Mouse (Mus musculus) neural tube, embryonic 13.5 days (tissue): ENCODE measurements at regions not wholly inside any gene's neighbourhood (a gene's known extent, or its start where the extent isn't known, plus 50 kb on each side); places are given as distances from the start of the nearest gene placed in this dataset.
A peak's percentile ranks its signal among the peaks of the same experiment; 100 is the strongest.

Experiments
- ATAC-seq: fragments of 200-750 bp; cut with Nextera tagmentation; 2 replicates; pipeline ENCODE4 v1.8.0; 2017; ENCODE audit warnings: low read depth, mild to moderate bottlenecking, moderate TSS enrichment, moderate library complexity
- H3K27ac ChIP-seq: fragments of 300-500 bp; sonication (generic); replicated peaks from 2 replicates; pipeline ENCODE4 v1.5.1; 2015; ENCODE audit warnings: moderate library complexity, mild to moderate bottlenecking, inconsistent platforms
- H3K27me3 ChIP-seq: fragments of 300-500 bp; sonication (generic); 2 replicates; pipeline ENCODE4 v1.6.1; 2015; ENCODE audit warnings: mild to moderate bottlenecking, inconsistent platforms
- H3K36me3 ChIP-seq: fragments of 300-500 bp; sonication (generic); 2 replicates; pipeline ENCODE4 v1.6.1; 2015; ENCODE audit warnings: mild to moderate bottlenecking, inconsistent platforms
- H3K4me1 ChIP-seq: fragments of 300-500 bp; sonication (generic); replicated peaks from 2 replicates; pipeline ENCODE4 v1.6.1; 2015; ENCODE audit warnings: inconsistent platforms
- H3K4me2 ChIP-seq: fragments of 300-500 bp; sonication (generic); 2 replicates; pipeline ENCODE4 v1.6.1; 2015; ENCODE audit warnings: inconsistent platforms, mild to moderate bottlenecking, moderate library complexity
- H3K4me3 ChIP-seq: fragments of 300-500 bp; sonication (generic); 2 replicates; pipeline ENCODE4 v1.5.1; 2015; ENCODE audit warnings: mild to moderate bottlenecking, inconsistent platforms
- H3K9ac ChIP-seq: fragments of 300-500 bp; sonication (generic); 2 replicates; pipeline ENCODE4 v1.6.1; 2015; ENCODE audit warnings: moderate library complexity, mild to moderate bottlenecking, inconsistent platforms
- H3K9me3 ChIP-seq: fragments of 300-500 bp; sonication (generic); 2 replicates; pipeline ENCODE4 v1.6.1; 2016; ENCODE audit warnings: inconsistent platforms
- WGBS: fragments of 180-500 bp; shearing (Covaris S2); methylation state at CpG from one replicate; pipeline ENCODE4 v1.1.7; 2015; 5-methylcytosine and 5-hydroxymethylcytosine counted together

DNA sequence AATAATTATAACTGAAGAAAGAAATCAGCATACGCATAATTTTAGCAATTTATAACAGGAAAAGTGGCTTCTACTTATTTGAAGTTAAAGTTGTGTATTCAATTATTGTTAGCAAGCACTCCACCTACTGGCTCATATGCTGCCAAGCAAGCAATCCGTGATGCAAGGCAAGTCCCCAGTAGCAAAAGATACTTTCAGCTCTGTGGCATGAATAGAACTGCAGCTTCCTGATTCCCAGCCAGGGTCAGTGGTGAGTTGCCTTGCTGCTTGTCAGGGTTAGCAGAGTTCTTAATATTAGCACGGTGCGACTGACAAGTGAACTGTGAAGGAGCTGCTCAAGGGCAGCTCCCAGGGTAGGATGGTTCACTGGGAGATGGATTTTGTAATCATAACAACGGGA, 566.8 kb downstream of the Gm43517 start:
- H3K27me3 ChIP-seq: no peaks in the 10 kb centered on the region
- no peak overlapping the region for H3K4me2 ChIP-seq
- H3K27ac ChIP-seq: no peak overlapping the region
- H3K4me3 ChIP-seq: no peak overlapping the region
- no peak for ATAC-seq
- H3K36me3 ChIP-seq: no peaks in the 10 kb centered on the region
- H3K4me1 ChIP-seq: 0 out of 2 replicates have a peak, but pooled peaks cover 1% of the 10 kb centered on the region
- H3K9ac ChIP-seq: no peak overlapping the region
- WGBS: 49% methylated on average over 5 of the region's 5 CpGs
- no peaks in the 10 kb centered on the region for H3K9me3 ChIP-seq

DNA sequence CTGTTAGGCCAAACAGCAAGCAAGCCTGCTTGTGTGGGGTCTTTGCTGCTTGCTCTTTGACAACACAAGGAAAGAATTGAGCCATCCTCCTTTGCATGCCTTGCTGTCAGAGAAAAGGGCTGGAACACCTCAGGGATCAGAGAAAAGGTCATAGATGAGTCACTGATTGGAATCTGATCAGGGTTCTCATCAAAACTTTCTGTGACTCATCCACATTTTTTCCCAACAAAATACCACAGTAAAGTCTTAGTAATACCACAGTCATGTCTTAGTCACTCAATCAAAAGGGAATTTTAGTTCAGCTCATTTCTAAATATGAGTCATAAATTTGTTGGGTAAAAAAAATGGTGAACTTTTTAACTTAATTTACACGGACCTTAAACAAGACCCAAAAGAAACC, 583.1 kb downstream of the Gm43517 start:
- H3K9ac ChIP-seq: no peak overlapping the region
- H3K4me1 ChIP-seq: no peaks in the 10 kb centered on the region
- H3K36me3 ChIP-seq: no peaks in the 10 kb centered on the region
- peaks cover 19% of the 10 kb centered on the region; the same call in 1 of the 2 replicates for H3K27me3 ChIP-seq
- H3K27ac ChIP-seq: no peak overlapping the region
- no peak overlapping the region for H3K4me2 ChIP-seq
- H3K4me3 ChIP-seq: no peak overlapping the region
- no peaks in the 10 kb centered on the region for H3K9me3 ChIP-seq
- WGBS: 88% methylated on average over 1 of the region's 1 CpGs
- no peak for ATAC-seq

DNA sequence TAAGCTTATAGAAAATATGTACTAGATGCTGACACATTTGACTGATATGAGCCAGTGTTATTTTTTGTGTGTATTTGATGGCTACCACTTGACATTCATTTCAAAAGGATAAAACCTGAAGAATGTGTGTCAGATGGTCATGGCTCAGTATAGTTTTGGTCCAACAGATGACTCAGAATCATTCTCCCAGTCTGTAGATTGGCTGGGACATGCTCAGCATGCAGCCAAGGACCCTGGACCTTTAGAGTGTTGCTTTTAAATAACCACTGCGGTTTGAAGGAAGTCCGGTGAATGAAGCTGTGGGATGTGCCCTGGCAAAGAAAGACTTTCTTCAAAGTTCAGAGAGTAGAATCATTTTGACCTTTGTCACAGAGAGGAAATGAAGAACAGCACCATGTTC, 584.6 kb downstream of the Gm43517 start:
- 29% methylated on average over 2 of the region's 2 CpGs for WGBS
- H3K9me3 ChIP-seq: no peaks in the 10 kb centered on the region
- H3K9ac ChIP-seq: no peak overlapping the region
- ATAC-seq: no peak
- no peak overlapping the region for H3K4me3 ChIP-seq
- H3K27me3 ChIP-seq: peaks cover 23% of the 10 kb centered on the region
- H3K4me2 ChIP-seq: no peak overlapping the region
- no peaks in the 10 kb centered on the region for H3K4me1 ChIP-seq
- no peak overlapping the region for H3K27ac ChIP-seq
- H3K36me3 ChIP-seq: no peaks in the 10 kb centered on the region

DNA sequence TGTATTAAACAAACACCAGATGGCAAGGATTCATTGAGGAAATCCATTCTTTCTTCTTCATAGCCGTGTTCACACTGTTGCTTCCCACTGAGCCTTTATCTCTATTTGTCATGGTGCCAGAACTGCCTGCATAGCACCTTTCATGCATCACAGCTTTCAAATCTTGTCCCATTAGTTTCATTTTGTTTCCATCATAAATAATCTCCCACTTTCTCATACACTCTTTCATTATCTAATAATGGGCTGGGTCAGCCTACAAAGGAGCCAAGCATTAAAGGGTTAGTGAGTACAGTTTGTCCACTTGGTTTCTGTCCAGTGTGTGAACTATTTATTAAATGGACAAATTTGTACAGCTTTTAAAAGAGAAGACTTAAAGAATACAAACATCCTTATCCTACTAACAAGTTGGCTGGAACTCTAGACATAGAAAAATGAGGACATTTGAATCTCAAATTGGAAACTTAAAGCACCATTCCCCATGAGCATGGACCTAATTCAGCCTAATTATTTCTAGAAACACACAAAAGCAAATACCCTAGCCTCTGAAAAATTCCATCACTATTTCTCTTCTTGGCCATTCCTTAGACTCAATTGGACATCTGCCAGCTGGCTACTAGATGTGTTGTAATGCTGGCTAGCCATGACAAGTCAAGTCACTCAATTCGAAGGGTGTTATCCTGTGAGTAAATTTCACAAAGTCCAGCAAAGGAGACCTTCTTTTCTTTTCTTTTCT, 589.8 kb downstream of the Gm43517 start:
- no peaks in the 10 kb centered on the region for H3K36me3 ChIP-seq
- H3K27ac ChIP-seq: no peak overlapping the region
- no peak overlapping the region for H3K4me2 ChIP-seq
- H3K27me3 ChIP-seq: peaks cover 22% of the 10 kb centered on the region
- H3K9me3 ChIP-seq: no peaks in the 10 kb centered on the region
- 23% methylated on average over 2 of the region's 2 CpGs for WGBS
- H3K9ac ChIP-seq: no peak overlapping the region
- H3K4me1 ChIP-seq: no peaks in the 10 kb centered on the region
- ATAC-seq: 0 out of 2 replicates have a peak, but pooled peaks have one; percentile 27
- no peak overlapping the region for H3K4me3 ChIP-seq

DNA sequence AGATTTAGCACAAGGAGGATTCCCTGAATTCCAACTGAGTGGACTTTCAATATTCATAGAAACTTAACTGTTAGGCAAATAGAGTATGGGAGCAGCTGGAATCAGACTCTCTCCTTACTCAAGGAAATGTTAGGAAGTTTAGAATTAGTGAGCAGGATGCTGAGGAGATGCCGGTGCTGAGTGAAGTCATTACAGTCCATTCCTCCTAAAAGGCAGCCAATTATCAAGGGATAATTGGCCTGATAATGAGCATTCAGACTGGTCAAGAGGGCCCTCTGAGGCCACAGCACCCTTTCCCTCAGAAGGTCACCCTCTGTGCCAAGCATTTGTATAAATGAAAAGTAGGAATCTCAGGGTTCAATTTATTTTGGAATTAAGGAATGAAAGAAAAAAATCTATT, 590.6 kb downstream of the Gm43517 start:
- H3K9ac ChIP-seq: no peak overlapping the region
- H3K4me2 ChIP-seq: no peak overlapping the region
- H3K4me3 ChIP-seq: no peak overlapping the region
- no peaks in the 10 kb centered on the region for H3K4me1 ChIP-seq
- no peaks in the 10 kb centered on the region for H3K36me3 ChIP-seq
- no peaks in the 10 kb centered on the region for H3K9me3 ChIP-seq
- WGBS: 21% methylated on average over 1 of the region's 1 CpGs
- no peak for ATAC-seq
- no peak overlapping the region for H3K27ac ChIP-seq
- H3K27me3 ChIP-seq: peaks cover 20% of the 10 kb centered on the region

DNA sequence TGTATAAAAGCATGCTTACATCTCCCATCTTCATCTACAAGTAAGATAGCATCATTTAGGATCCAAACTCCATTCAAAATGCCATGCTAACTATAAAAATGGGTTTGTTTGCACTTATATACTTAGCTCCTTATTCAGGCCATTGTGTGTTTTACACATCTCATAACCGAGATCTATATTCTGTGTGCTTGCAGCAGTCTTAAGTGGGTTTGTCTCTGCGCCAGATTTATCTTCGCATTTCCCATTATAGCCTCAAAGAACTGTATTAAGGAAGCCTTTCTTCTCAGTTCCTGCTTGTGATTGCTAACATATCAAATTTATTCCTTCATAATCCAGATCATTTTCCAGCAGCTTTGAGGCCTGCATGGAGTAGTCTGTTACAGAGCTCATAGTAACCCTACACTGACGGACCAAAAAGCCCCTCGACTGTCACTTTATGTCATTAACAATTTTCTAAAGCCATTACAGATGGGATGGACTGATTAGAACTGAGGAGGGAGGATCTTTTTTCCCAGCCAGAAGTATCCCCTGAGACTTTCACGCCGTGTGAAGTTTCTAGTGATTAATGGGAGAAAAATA, 607.6 kb downstream of the Gm43517 start:
- Histone ChIP-seq H3K36me3 (no peaks in the 10 kb centered on the region), H3K9me3 (no peaks in the 10 kb centered on the region), H3K4me3 (no peak overlapping the region), H3K4me2 (no peak overlapping the region), H3K4me1 (0 out of 2 replicates have a peak, but pooled peaks cover 3% of the 10 kb centered on the region), H3K27ac (no peak overlapping the region; the same call in 1 of the 2 replicates), H3K9ac (no peak overlapping the region), H3K27me3 (no peaks in the 10 kb centered on the region)
- no peak; the same call in 1 of the 2 replicates for ATAC-seq
- 50% methylated on average over 7 of the region's 7 CpGs for WGBS

DNA sequence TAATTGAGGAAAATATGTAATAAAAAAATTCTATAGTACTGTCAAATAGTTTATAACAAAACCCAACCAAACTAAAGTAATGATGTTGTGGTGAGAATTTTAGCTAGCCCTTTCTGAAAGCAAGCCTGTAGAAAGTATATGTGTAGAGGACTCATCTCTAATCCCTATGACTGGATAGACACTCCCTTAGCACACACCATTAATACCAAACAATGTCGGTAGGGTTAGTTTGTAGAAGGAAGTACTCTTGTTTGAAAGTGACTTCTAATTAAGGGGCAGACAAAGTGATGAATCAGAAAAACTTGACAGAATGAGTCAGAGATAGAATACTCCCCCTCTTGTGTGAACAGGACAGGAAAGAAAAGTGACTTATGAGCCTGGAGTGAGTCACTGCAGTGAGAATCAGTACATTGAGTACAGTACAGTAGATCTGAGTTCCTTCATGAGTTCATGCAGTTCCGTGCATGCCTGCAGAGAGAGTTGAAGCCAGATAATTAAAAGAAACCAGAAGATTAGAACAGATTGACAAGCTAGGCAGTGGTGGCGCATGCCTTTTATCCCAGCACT, 610.0 kb downstream of the Prkd1 start:
- Histone ChIP-seq H3K9ac (no peak overlapping the region), H3K27me3 (no peaks in the 10 kb centered on the region), H3K9me3 (no peaks in the 10 kb centered on the region), H3K27ac (no peak overlapping the region), H3K4me1 (no peaks in the 10 kb centered on the region), H3K36me3 (no peaks in the 10 kb centered on the region), H3K4me3 (no peak overlapping the region), H3K4me2 (no peak overlapping the region)
- WGBS: 87% methylated on average over 3 of the region's 3 CpGs
- ATAC-seq: no peak

DNA sequence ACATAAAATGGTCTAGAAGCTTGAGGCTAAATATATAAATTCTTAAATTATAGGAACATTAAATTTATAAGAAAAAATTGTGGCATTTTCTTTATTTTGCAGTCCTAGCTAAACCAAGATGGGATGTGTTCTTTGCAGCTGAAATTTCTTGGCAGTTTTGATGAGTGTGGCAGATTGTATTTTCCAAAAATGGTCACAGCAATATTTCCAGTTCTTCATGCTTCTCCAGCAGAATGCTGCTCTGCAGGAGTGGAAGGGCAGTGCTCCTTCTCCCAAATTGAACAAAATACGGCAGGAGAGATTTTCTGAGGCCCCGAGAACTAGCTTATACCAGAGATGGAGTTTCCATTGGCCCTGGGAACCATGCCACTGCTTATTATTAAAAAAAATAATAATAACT, 587.6 kb downstream of the Prkd1 start:
- H3K9me3 ChIP-seq: no peaks in the 10 kb centered on the region
- H3K9ac ChIP-seq: no peak overlapping the region
- H3K36me3 ChIP-seq: no peaks in the 10 kb centered on the region
- H3K27ac ChIP-seq: no peak overlapping the region
- WGBS: 84% methylated on average over 2 of the region's 2 CpGs
- ATAC-seq: no peak
- H3K4me2 ChIP-seq: no peak overlapping the region
- H3K4me1 ChIP-seq: no peaks in the 10 kb centered on the region
- H3K4me3 ChIP-seq: no peak overlapping the region
- no peaks in the 10 kb centered on the region for H3K27me3 ChIP-seq

DNA sequence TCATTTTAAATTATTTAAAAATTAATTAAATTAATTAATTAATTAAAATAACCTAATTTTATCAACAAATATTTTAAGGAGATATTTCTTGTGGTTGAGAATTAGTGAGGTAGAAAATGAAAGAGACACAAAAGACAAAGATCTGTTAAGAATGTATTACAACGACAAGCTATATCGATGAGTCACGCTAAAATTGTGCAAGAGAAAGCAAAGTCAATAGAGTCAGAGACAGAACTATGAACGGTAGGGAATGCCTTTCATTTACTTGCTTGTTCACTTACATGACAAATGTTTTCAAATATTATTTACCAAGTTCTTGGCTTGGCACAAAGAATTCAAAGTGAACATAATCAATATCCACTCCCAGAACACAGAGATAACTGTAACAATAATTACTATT, 582.5 kb downstream of the Prkd1 start:
- H3K9me3 ChIP-seq: no peaks in the 10 kb centered on the region
- H3K4me1 ChIP-seq: no peaks in the 10 kb centered on the region
- 88% methylated on average over 4 of the region's 4 CpGs for WGBS
- no peak overlapping the region for H3K27ac ChIP-seq
- H3K4me3 ChIP-seq: no peak overlapping the region
- no peak overlapping the region for H3K9ac ChIP-seq
- no peaks in the 10 kb centered on the region for H3K27me3 ChIP-seq
- H3K4me2 ChIP-seq: no peak overlapping the region
- H3K36me3 ChIP-seq: no peaks in the 10 kb centered on the region
- ATAC-seq: no peak

DNA sequence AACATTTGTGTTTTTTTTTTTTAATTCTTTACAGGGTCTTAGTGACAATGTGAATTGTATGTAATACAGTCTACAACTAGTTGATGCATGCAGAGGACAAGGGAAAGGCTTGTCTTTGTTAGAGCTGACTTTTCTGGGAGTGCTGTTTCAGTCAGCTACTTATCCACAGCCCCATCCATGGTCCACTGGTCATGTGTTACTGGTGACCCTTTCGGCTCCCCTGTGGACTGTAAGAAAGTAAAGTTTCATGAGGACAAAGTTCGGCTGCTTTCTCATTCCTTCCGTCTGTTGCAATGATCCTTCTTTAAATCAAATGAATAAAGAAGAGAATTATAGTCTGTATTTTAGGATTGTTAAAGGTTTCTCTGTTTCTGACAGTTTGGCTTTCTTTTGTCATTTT, 577.1 kb downstream of the Prkd1 start:
- Histone ChIP-seq H3K4me1 (no peaks in the 10 kb centered on the region), H3K27ac (no peak overlapping the region), H3K9ac (no peak overlapping the region), H3K36me3 (no peaks in the 10 kb centered on the region), H3K27me3 (no peaks in the 10 kb centered on the region), H3K4me2 (no peak overlapping the region), H3K9me3 (no peaks in the 10 kb centered on the region), H3K4me3 (no peak overlapping the region)
- no peak for ATAC-seq
- 34% methylated on average over 3 of the region's 3 CpGs for WGBS

DNA sequence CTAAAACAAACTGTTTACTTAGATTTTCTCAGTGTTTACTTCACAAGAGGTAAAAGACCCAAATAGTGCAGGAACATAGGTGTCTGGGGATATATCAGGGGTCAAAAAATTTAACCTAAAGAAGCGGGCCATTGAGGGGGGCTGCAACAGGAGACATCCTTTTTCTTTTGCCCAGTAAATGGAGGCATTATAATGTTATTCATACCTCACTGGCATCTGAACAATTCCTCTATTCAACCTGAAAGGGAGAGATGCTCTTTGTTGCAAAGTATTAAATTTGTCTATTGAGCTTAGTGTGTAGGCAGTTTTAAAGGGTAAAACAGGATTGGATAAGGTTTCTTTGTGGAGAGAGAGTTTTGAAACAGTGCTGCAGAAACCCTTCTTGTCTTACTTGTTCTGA, 576.5 kb downstream of the Prkd1 start:
- Histone ChIP-seq H3K4me1 (no peaks in the 10 kb centered on the region), H3K4me3 (no peak overlapping the region), H3K4me2 (no peak overlapping the region), H3K27ac (no peak overlapping the region), H3K36me3 (no peaks in the 10 kb centered on the region), H3K9ac (no peak overlapping the region), H3K9me3 (no peaks in the 10 kb centered on the region), H3K27me3 (no peaks in the 10 kb centered on the region)
- no peak for ATAC-seq
- 17% methylated on average over 1 of the region's 1 CpGs for WGBS

DNA sequence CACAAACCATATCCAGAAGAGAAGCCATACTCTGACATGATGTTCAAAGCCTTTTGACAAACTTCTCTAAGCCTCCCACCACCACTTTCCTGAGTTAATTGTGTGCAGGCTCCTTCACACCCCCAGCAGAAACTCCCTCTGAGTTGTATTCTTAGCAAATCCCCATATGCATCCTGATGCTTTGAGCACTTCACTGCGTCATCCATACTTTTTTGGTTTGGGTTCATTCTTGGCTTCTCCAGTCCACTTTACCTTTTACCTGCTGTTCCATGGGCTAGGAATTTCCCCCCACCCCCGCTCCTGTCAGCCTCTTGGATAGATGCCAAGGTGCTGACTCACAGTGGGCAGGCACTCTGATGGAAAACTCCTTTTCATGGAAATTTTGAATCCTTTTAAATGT, 575.2 kb downstream of the Prkd1 start:
- H3K36me3 ChIP-seq: no peaks in the 10 kb centered on the region
- no peak overlapping the region for H3K27ac ChIP-seq
- no peak overlapping the region for H3K4me3 ChIP-seq
- ATAC-seq: no peak
- no peaks in the 10 kb centered on the region for H3K27me3 ChIP-seq
- H3K4me2 ChIP-seq: no peak overlapping the region
- H3K4me1 ChIP-seq: no peaks in the 10 kb centered on the region
- H3K9me3 ChIP-seq: no peaks in the 10 kb centered on the region
- WGBS: 71% methylated on average over 2 of the region's 2 CpGs
- no peak overlapping the region for H3K9ac ChIP-seq
